Mouse (Mus musculus) stomach, embryonic 14.5 days (tissue): ENCODE results near the gene Boc. TPM values are rescaled to one million over a fixed set of nuclear protein-coding genes. Genes with fewer than 3 reads are reported as not detected.
A peak's percentile ranks its signal among the peaks of the same experiment; 100 is the strongest.

Experiments used
- ATAC-seq: fragments of 200-750 bp; cut with Nextera tagmentation; 2 replicates; pipeline ENCODE4 v1.8.0; 2017; ENCODE audit warnings: low read depth, moderate TSS enrichment; ENCODE audit not compliant: insufficient number of reproducible peaks, insufficient read depth, low FRiP score
- H3K27ac ChIP-seq: fragments of 300-500 bp; sonication (generic); 2 replicates; pipeline ENCODE4 v1.5.1; 2014; ENCODE audit warnings: mild to moderate bottlenecking, low read length, moderate library complexity, mixed read lengths
- H3K27me3 ChIP-seq: fragments of 300-500 bp; sonication (generic); 2 replicates; pipeline ENCODE4 v1.6.1; 2014; ENCODE audit warnings: low read length, control low read depth, mixed read lengths; ENCODE audit not compliant: control insufficient read depth, insufficient read depth
- H3K36me3 ChIP-seq: fragments of 300-500 bp; sonication (generic); 2 replicates; pipeline ENCODE4 v1.6.1; 2014; ENCODE audit warnings: mild to moderate bottlenecking, control low read depth, low read length, moderate library complexity, mixed read lengths; ENCODE audit not compliant: control insufficient read depth, insufficient read depth
- H3K4me1 ChIP-seq: fragments of 300-500 bp; sonication (generic); 2 replicates; pipeline ENCODE4 v1.6.1; 2014; ENCODE audit warnings: low read length, control low read depth, mixed read lengths; ENCODE audit not compliant: control insufficient read depth, insufficient read depth
- H3K4me2 ChIP-seq: fragments of 300-500 bp; sonication (generic); replicated peaks from 2 replicates; pipeline ENCODE4 v1.6.1; 2014; ENCODE audit warnings: low read depth, low read length, control low read depth
- H3K4me3 ChIP-seq: fragments of 300-500 bp; sonication (generic); 2 replicates; pipeline ENCODE4 v1.5.1; 2014; ENCODE audit warnings: low read depth, low read length, control low read depth
- H3K9ac ChIP-seq: fragments of 300-500 bp; sonication (generic); replicated peaks from 2 replicates; pipeline ENCODE4 v1.6.1; 2014; ENCODE audit warnings: low read depth, mild to moderate bottlenecking, control low read depth, low read length, moderate library complexity, mixed read lengths
- H3K9me3 ChIP-seq: fragments of 300-500 bp; sonication (generic); 2 replicates; pipeline ENCODE4 v1.6.1; 2016; ENCODE audit warnings: low read depth, low read length, control low read depth; ENCODE audit not compliant: control insufficient read depth
- WGBS: fragments of 180-500 bp; shearing (Covaris S2); extraction: QIAGEN DNeasy Blood & Tissue Kit; methylation state at CpG from one replicate; pipeline ENCODE4 v1.1.7; 2014; 5-methylcytosine and 5-hydroxymethylcytosine counted together
- polyA plus RNA-seq: library from polyadenylated mRNA; unstranded; fragments of >200 nt; fragmentation: Nextera tagmentation; extraction: Ambion mirVana; gene quantifications from 2 replicates; pipeline ENCODE4 v1.2.1, GENCODE M21; 2014

The Boc gene
- polyA plus RNA-seq, 1 experiment from 2014 or later = 19.5 TPM

GRCm38 (mm10) chr16:44509458-44510344 lies 49.0 kb downstream of the Boc start:
- H3K4me2 ChIP-seq = no peak overlapping the region
- no peaks in the 10 kb centered on the region for H3K4me1 ChIP-seq
- 59% methylated on average over 7 of the region's 7 CpGs for WGBS
- H3K27me3 ChIP-seq = no peaks in the 10 kb centered on the region
- no peak for ATAC-seq
- no peak overlapping the region for H3K9ac ChIP-seq
- no peaks in the 10 kb centered on the region; the same call in 1 of the 2 replicates for H3K36me3 ChIP-seq
- H3K9me3 ChIP-seq = no peaks in the 10 kb centered on the region; the same call in 1 of the 2 replicates
- no peak overlapping the region for H3K4me3 ChIP-seq
- no peak overlapping the region for H3K27ac ChIP-seq

- Histone ChIP-seq H3K4me1 (no peaks in the 10 kb centered on the region), H3K27me3 (no peaks in the 10 kb centered on the region), H3K9ac (no peak overlapping the region), H3K9me3 (no peaks in the 10 kb centered on the region; the same call in 1 of the 2 replicates), H3K4me2 (no peak overlapping the region), H3K4me3 (no peak overlapping the region), H3K27ac (no peak overlapping the region), H3K36me3 (no peaks in the 10 kb centered on the region; the same call in none of the 2 replicates)
- ATAC-seq = no peak
- 91% methylated on average over 13 of the region's 13 CpGs for WGBS
Observed at GRCm38 (mm10) chr16:44508772-44509171, 49.9 kb downstream of the Boc start.

GRCm38 (mm10) chr16:44508025-44508424 lies 50.7 kb downstream of the Boc start:
- no peak overlapping the region for H3K4me3 ChIP-seq
- H3K9me3 ChIP-seq = no peaks in the 10 kb centered on the region; the same call in 1 of the 2 replicates
- H3K27me3 ChIP-seq = no peaks in the 10 kb centered on the region
- 0 out of 2 replicates have a peak, but pooled peaks cover 5% of the 10 kb centered on the region for H3K4me1 ChIP-seq
- H3K4me2 ChIP-seq = no peak overlapping the region
- ATAC-seq = no peak
- H3K27ac ChIP-seq = no peak overlapping the region
- 80% methylated on average over 5 of the region's 5 CpGs for whole genome bisulfite sequencing
- H3K36me3 ChIP-seq = peaks cover 6% of the 10 kb centered on the region
- no peak overlapping the region for H3K9ac ChIP-seq

- Histone ChIP-seq H3K9me3 (no peaks in the 10 kb centered on the region; the same call in 1 of the 2 replicates), H3K36me3 (peaks cover 8% of the 10 kb centered on the region), H3K27ac (no peak overlapping the region), H3K9ac (no peak overlapping the region), H3K4me2 (no peak overlapping the region), H3K27me3 (no peaks in the 10 kb centered on the region), H3K4me3 (no peak overlapping the region), H3K4me1 (0 out of 2 replicates have a peak, but pooled peaks cover 8% of the 10 kb centered on the region)
- no peak for ATAC-seq
- 63% methylated on average over 10 of the region's 10 CpGs for WGBS
Observed at GRCm38 (mm10) chr16:44507027-44507929, 51.4 kb downstream of the Boc start.

GRCm38 (mm10) chr16:44505243-44505642 lies 53.5 kb downstream of the Boc start:
- no peak overlapping the region for H3K4me2 ChIP-seq
- H3K4me1 ChIP-seq = 0 out of 2 replicates have a peak, but pooled peaks cover 8% of the 10 kb centered on the region
- no peak overlapping the region for H3K4me3 ChIP-seq
- no peak overlapping the region for H3K27ac ChIP-seq
- H3K36me3 ChIP-seq = peaks cover 25% of the 10 kb centered on the region
- H3K9me3 ChIP-seq = no peaks in the 10 kb centered on the region; the same call in 1 of the 2 replicates
- H3K9ac ChIP-seq = no peak overlapping the region
- 92% methylated on average over 1 of the region's 1 CpGs for WGBS
- H3K27me3 ChIP-seq = no peaks in the 10 kb centered on the region
- no peak for ATAC-seq

GRCm38 (mm10) chr16:44502895-44503575 lies 55.7 kb downstream of the Boc start:
- Histone ChIP-seq H3K9me3 (no peaks in the 10 kb centered on the region; the same call in 1 of the 2 replicates), H3K4me1 (0 out of 2 replicates have a peak, but pooled peaks cover 8% of the 10 kb centered on the region), H3K4me3 (no peak overlapping the region), H3K36me3 (peaks cover 44% of the 10 kb centered on the region), H3K4me2 (no peak overlapping the region), H3K27me3 (no peaks in the 10 kb centered on the region), H3K27ac (no peak overlapping the region), H3K9ac (no peak overlapping the region)
- ATAC-seq = peak; percentile 37; the same call in 1 of the 2 replicates
- 54% methylated on average over 8 of the region's 8 CpGs for WGBS

GRCm38 (mm10) chr16:44502325-44502724 lies 56.4 kb downstream of the Boc start:
- 0 out of 2 replicates have a peak, but pooled peaks cover 8% of the 10 kb centered on the region for H3K4me1 ChIP-seq
- no peak overlapping the region for H3K4me3 ChIP-seq
- peaks cover 44% of the 10 kb centered on the region for H3K36me3 ChIP-seq
- ATAC-seq = peak; percentile 37; the same call in 1 of the 2 replicates
- H3K9ac ChIP-seq = no peak overlapping the region
- no peak overlapping the region for H3K27ac ChIP-seq
- H3K4me2 ChIP-seq = no peak overlapping the region
- H3K9me3 ChIP-seq = no peaks in the 10 kb centered on the region; the same call in 1 of the 2 replicates
- H3K27me3 ChIP-seq = no peaks in the 10 kb centered on the region
- 62% methylated on average over 7 of the region's 7 CpGs for WGBS
